Mouse (Mus musculus): ENCODE data around the gene Cbx8. TPM values are rescaled to one million over a fixed set of nuclear protein-coding genes. Genes with fewer than 3 reads are reported as not detected.
A peak's percentile ranks its signal among the peaks of the same experiment; 100 is the strongest.

The Cbx8 gene
- total RNA-seq (2022), result 1 to 10 TPM; 3.6 to 4.9 (median 4.6) TPM

GRCm38 (mm10) chr11:119040600-119041324, at the start of gene Cbx8:
Gene Cbx8 (minus strand): TSS chr11:119040969.
- DNase-seq (ENCODE audit: low spot score), result peak; percentile 98

- DNase-seq (ENCODE audit: low spot score), result no peak
Observed at GRCm38 (mm10) chr11:119090076-119090960, 49.5 kb upstream of the Cbx8 start.

DNA sequence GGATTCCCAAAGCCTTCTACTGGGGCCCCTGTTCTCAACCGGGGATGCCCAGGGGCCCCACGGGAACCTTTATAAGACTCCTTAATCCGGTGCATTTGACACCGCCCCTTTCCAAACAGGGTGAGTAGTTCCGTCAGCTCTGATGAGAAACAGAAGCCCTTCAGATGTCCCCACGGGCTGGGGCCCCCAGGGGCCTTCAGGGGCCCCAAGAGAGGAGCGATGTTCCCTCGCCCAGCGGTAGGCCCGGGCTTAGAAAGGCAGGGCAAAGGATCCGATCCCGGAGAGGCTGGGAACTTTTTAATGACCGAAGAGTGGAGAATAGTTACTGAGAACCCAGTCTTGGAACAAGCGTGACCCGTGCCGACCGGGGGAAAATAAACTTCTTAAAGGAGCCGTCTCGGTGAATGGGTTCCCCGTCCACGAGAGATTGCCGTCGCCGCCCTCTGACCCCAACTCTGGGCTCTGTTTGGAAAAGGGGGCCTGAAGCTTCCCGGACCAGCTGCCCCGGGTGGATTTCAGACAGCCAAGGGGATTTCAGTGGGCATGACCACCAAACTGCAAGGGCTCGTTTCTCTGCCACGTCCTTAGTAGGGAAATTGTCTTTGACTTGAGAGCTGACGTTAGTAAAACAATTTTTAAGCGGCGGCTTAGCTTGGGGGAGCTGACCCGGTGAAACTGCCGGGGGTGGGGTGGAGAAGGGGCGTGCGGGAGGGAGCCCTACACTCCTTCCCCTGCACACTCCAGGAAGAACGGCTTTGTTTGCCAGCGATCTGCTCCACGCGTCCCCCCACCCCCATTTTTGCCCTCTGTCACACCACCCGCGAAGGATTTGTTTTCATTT, 48.7 kb upstream of the Cbx8 start:
- no peak for DNase-seq (ENCODE audit: low spot score)

DNA sequence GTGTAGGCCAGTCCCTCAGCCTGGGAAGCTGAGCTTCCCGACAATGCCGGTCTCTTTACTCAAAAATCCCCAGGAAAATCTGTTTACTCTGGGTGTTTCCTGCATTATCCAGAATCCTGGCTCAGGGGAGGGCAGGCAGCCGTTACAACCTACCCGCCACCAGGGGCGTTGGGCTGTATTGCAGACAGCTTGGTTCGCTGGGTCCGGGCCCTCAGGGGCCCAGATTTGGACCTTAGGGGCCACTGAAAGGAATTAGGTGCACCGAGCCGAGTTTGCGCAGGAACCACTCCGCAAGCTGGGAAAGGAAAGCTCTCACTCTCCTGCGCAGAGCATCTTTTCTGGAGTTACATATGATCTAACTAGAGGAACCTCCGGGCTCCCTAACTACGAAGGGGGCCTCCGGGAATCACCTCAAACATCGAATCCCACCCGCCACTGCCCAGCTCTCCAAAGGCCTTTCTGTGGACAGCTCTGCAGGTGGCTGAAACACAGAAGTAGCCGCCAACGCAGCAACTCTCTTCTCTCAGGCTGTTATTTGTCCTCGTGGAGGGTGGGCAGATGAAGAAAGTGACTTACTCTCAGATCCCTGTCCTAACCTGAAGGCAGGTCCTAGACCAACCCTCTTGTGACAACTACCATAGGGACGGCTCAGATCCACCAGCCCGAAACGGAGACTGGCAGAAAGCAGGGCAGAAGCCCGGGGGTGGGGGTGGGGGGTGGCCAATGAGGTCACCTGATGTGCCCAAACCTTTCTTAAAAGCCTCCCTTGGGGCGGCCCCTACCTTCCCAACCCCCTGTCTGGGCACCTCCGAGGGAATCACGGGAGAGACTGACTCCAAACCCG, 47.8 kb upstream of the Cbx8 start:
- no peak for DNase-seq (ENCODE audit: low spot score)

GRCm38 (mm10) chr11:119087301-119088082, 46.7 kb upstream of the Cbx8 start:
- DNase-seq (ENCODE audit: low spot score), result peak; percentile 53

GRCm38 (mm10) chr11:119086144-119086971, 45.6 kb upstream of the Cbx8 start, which contains the start of gene Cbx4:
Gene Cbx4 (minus strand): TSS chr11:119086221.
- peak; percentile 86 for DNase-seq (ENCODE audit: low spot score)

GRCm38 (mm10) chr11:119085279-119086062, 44.7 kb upstream of the Cbx8 start:
- DNase-seq (ENCODE audit: low spot score), result peak; percentile 63

DNA sequence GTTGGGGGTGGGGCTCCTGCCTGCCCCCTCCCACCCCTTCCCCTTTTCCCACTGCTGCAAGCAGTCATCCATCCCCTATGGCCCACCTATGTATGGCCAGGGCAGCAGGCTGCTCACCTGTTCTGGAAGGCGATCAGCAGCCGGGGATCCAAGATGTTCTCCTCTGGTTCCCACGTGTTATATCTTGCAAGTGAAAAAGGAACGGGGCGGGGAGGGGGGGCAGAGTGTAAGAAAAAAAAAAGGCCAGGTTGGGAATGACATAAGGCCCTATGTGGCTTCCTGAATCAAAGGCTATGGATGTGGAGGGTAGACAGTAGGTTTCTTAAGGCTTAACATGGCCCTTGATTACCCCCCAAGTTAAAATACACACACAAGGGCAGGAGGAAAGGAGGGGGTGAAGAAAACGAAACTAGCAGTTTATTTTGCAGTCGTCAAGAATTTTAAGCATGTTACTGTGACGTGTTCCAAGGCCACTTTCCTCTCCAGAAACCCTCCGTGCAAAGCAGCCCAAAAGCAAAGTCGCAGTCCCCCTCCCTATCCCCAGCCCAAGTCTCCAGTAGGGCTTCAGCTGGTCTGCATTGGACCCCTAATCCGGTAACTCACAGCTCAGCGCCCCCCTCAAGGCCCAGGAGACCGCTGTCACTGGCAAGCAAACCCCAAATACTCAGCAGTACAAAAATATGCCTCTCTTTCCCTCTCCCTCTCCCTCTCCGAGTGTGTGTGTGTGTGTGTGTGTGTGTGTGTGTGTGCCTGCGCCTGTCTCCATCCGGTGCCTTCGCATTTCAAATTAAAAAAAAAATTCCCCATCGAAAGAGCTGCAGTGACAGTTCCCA, 43.9 kb upstream of the Cbx8 start:
- peak; percentile 40 for DNase-seq (ENCODE audit: low spot score)

GRCm38 (mm10) chr11:119083724-119084445, 43.1 kb upstream of the Cbx8 start:
- no peak for DNase-seq (ENCODE audit: low spot score)

- DNase-seq (ENCODE audit: low spot score), result no peak
Observed at GRCm38 (mm10) chr11:119082638-119083599, 42.1 kb upstream of the Cbx8 start.

GRCm38 (mm10) chr11:119081839-119082637, 41.3 kb upstream of the Cbx8 start:
- DNase-seq (ENCODE audit: low spot score), result no peak

DNA sequence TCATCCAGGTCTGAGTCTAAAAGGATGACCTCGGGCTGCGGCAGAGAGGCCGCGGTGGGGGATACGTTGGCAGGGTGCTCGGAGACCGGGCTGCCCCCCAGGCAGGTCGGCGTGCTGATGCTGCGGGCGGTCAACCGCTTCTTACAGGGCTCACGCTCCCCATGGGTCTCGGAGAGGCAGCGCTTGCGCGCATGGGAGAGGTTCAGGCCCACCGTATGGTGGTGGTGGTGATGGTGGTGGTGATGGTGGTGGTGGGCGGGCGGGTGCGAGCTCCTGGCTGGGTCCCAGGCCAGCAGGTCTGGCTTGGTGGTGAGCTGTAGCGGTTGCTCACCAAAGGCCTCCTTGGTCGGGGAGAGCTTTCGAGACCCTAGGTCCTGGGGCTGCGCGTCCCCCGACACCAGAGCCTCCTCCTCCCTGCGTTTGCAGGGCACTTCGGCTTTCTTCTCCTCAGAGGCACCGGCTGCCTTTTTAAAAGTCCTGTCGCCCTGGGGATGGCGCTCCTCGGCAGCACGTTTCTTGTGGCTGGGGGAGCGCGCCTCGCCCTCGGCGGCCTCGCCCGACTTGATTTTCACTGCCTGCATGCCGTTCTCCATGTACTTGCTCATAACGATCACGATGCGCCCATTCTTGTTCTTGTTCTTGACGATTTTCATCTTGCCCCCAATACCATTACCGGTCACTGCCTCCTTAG, 40.5 kb upstream of the Cbx8 start:
- no peak for DNase-seq (ENCODE audit: low spot score)

GRCm38 (mm10) chr11:119080461-119081147, 39.8 kb upstream of the Cbx8 start:
- DNase-seq (ENCODE audit: low spot score), result no peak

All from heart, adult 8-10 months (tissue).